Mouse (Mus musculus): ENCODE results near the gene Olfr830.
"Not testable (repeated sequence)": the region's sequence is repeated elsewhere in the genome, so short reads cannot be mapped to it uniquely, and the experiment has no call there.

Gene Olfr830

GRCm38 (mm10) chr9:18874393-18874792 is at the start of gene Olfr830:
Gene Olfr830, plus strand, starts transcription at chr9:18874693.
- no peak for DNase-seq (ENCODE audit: low read depth in 1 of 2, low spot score in 2 of 2)

GRCm38 (mm10) chr9:18854633-18855032 is 19.9 kb upstream of the Olfr830 start, which contains the start of gene Olfr829:
Gene Olfr829, plus strand, starts transcription at chr9:18854933.
- DNase-seq (ENCODE audit: low read depth in 1 of 2, low spot score in 2 of 2): no peak

- DNase-seq (ENCODE audit: low read depth in 1 of 2, low spot score in 2 of 2): not testable (repeated sequence)
These were observed 33.2 kb downstream of the Olfr830 start for GRCm38 (mm10) chr9:18907699-18908098.

- not testable (repeated sequence) for DNase-seq (ENCODE audit: low read depth in 1 of 2, low spot score in 2 of 2)
These were observed 53.4 kb downstream of the Olfr830 start for GRCm38 (mm10) chr9:18927921-18928320.

Measured in monocyte, adult 2 months (primary cell).